Mouse (Mus musculus) G1E (cell line): ENCODE results near the gene Specc1.

Source experiments
- CTCF ChIP-seq: IDR thresholded peaks from 2 replicates; pipeline ENCODE4 v1.5.1; 2012; ENCODE audit warnings: low read depth, low read length, inconsistent platforms, mixed read lengths
- GATA1 ChIP-seq: IDR thresholded peaks from 2 replicates; pipeline ENCODE4 v1.6.1; 2012; ENCODE audit warnings: borderline replicate concordance, low read length, inconsistent platforms, mixed read lengths
- POLR2AphosphoS5 ChIP-seq: IDR thresholded peaks from 2 replicates; pipeline ENCODE4 v1.6.1; 2012; ENCODE audit warnings: low read depth, low read length, inconsistent platforms; ENCODE audit not compliant: insufficient replicate concordance
- TAL1 ChIP-seq: conservative IDR thresholded peaks from 2 replicates; pipeline ENCODE4 v1.6.1; 2012; ENCODE audit warnings: low read depth, low read length, inconsistent platforms, mixed read lengths

DNA sequence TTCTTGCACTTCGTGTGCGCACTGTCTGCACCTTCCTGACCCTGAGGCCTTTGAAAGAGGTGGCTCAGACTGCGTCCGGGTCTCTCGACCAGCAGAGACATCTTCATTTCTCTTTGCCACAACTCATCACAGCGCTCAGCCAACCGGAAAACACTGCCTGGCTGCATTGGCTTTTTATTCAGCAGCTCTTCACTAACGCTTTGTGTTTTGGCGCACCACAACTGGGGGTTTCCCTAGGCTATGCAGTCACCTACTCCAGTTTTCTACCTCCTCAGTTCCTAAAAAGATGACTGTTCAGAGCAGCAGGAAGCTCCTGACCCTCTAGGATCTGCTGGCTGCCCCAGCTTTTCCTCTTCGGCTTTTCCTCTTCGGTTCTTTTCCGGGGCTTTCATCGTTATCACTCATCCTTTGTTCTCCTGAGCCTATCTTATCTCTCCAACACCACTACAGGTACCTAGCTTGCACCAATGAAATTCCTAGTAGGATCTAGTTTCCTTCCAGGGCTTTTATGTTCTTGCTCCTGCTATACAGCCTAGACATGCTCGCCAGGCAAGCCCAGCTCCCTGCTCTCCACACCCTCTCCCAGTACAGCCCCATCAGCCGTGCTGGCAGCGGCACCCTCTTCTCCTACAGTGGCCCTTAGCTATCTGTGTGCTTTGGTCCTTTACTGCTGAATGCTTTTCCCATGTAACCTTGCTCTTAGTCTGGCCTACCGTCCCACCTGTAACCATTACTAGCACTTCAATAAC lies 310.1 kb downstream of the Specc1 start:
- no peak for TF ChIP-seq CTCF
- no peak for TF ChIP-seq POLR2AphosphoS5
- TF ChIP-seq GATA1 = no peak
- no peak for TF ChIP-seq TAL1
